Mouse (Mus musculus): ENCODE results near the gene Hbs1l.

The Hbs1l gene

GRCm38 (mm10) chr10:21304672-21305632 is 9.2 kb downstream of the Hbs1l start:
- in situ Hi-C loops (cut with MboI, MseI): loop anchor here (5.0 to 25.0 kb wide), 3 partner anchors 47 to 968 kb away; partner anchors contain the start of gene Mtfr2

- in situ Hi-C loops (cut with MboI, MseI): loop anchor here (25.0 kb wide), 1 partner anchor 976 kb away; the partner anchor contains the start of gene Mtfr2
These were observed 18.0 kb downstream of the Hbs1l start for GRCm38 (mm10) chr10:21313732-21314131.

GRCm38 (mm10) chr10:21316123-21316522 is 20.3 kb downstream of the Hbs1l start:
- in situ Hi-C loops (cut with MboI, MseI): loop anchor here (25.0 kb wide), 1 partner anchor 979 kb away; the partner anchor contains the start of gene Mtfr2

- in situ Hi-C loops (cut with MboI, MseI): loop anchor here (25.0 kb wide), 1 partner anchor 981 kb away; the partner anchor contains the start of gene Mtfr2
These were observed 22.5 kb downstream of the Hbs1l start for GRCm38 (mm10) chr10:21318250-21318649.

GRCm38 (mm10) chr10:21318996-21319395 is 23.2 kb downstream of the Hbs1l start:
- in situ Hi-C loops (cut with MboI, MseI): loop anchor here (25.0 kb wide), 1 partner anchor 982 kb away; the partner anchor contains the start of gene Mtfr2

- in situ Hi-C loops (cut with MboI, MseI): loop anchor here (25.0 kb wide), 1 partner anchor 983 kb away; the partner anchor contains the start of gene Mtfr2
These were observed 24.8 kb downstream of the Hbs1l start for GRCm38 (mm10) chr10:21320601-21321000.

- in situ Hi-C loops (cut with MboI, MseI): no loop called here
These were observed 30.6 kb downstream of the Hbs1l start for GRCm38 (mm10) chr10:21326352-21326751.

GRCm38 (mm10) chr10:21327605-21328135 is 31.9 kb downstream of the Hbs1l start:
- in situ Hi-C loops (cut with MboI, MseI): no loop called here

- in situ Hi-C loops (cut with MboI, MseI): loop anchor here (10.0 kb wide), 1 partner anchor 350 kb away; no protein-coding TSS in a partner anchor
These were observed 38.7 kb downstream of the Hbs1l start for GRCm38 (mm10) chr10:21334349-21335105.

GRCm38 (mm10) chr10:21335534-21335933 is 39.8 kb downstream of the Hbs1l start:
- in situ Hi-C loops (cut with MboI, MseI): loop anchor here (10.0 kb wide), 1 partner anchor 351 kb away; no protein-coding TSS in a partner anchor

- in situ Hi-C loops (cut with MboI, MseI): loop anchor here (10.0 kb wide), 1 partner anchor 352 kb away; no protein-coding TSS in a partner anchor
These were observed 41.4 kb downstream of the Hbs1l start for GRCm38 (mm10) chr10:21337191-21337590.

GRCm38 (mm10) chr10:21341706-21342105 is 45.9 kb downstream of the Hbs1l start:
- in situ Hi-C loops (cut with MboI, MseI): loop anchor here (5.0 kb wide), 1 partner anchor 194 kb away; no protein-coding TSS in a partner anchor

GRCm38 (mm10) chr10:21342331-21343005 is 46.7 kb downstream of the Hbs1l start:
- in situ Hi-C loops (cut with MboI, MseI): loop anchor here (5.0 kb wide), 1 partner anchor 195 kb away; no protein-coding TSS in a partner anchor

GRCm38 (mm10) chr10:21347332-21347731 is 51.6 kb downstream of the Hbs1l start:
- in situ Hi-C loops (cut with MboI, MseI): no loop called here

- in situ Hi-C loops (cut with MboI, MseI): no loop called here
These were observed 53.7 kb downstream of the Hbs1l start for GRCm38 (mm10) chr10:21349449-21349848.

GRCm38 (mm10) chr10:21349946-21350345 is 54.2 kb downstream of the Hbs1l start:
- in situ Hi-C loops (cut with MboI, MseI): loop anchor here (5.0 kb wide), 1 partner anchor 48 kb away; no protein-coding TSS in a partner anchor

- in situ Hi-C loops (cut with MboI, MseI): loop anchor here (5.0 kb wide), 1 partner anchor 49 kb away; no protein-coding TSS in a partner anchor
These were observed 55.0 kb downstream of the Hbs1l start for GRCm38 (mm10) chr10:21350531-21351515.

GRCm38 (mm10) chr10:21351766-21352165 is 56.0 kb downstream of the Hbs1l start:
- in situ Hi-C loops (cut with MboI, MseI): loop anchor here (5.0 kb wide), 1 partner anchor 49 kb away; no protein-coding TSS in a partner anchor

GRCm38 (mm10) chr10:21353890-21354289 is 58.1 kb downstream of the Hbs1l start:
- in situ Hi-C loops (cut with MboI, MseI): loop anchor here (5.0 kb wide), 1 partner anchor 52 kb away; no protein-coding TSS in a partner anchor

Data from regulatory T cell (primary cell).